Mouse (Mus musculus): ENCODE data around the gene Phactr1. TPM values are rescaled to one million over a fixed set of nuclear protein-coding genes. Genes with fewer than 3 reads are reported as not detected.

The Phactr1 gene
- polyA plus RNA-seq, 1 experiment from 2014 or later = 58.4 TPM

DNA sequence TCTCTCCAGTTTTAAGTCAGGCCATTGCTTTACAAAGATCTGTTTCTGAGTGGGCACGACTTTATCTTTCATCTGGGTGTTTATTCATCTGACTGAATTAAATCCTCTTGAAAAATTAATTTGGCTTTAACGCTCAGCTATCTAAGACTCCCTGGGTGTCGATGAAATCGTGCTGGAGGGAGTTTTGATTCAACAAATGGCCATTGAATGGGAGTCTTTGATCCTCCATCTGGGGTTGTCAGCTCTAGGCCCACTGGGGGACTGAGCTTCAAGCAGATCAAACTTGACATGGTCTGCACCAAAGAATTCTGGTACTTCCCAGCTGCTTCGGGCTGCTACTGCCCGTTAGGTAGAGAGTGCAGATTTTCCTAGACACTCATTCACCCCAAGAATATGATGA is 374.7 kb downstream of the Phactr1 start:
- H3K27ac ChIP-seq (ENCODE audit: low read depth, low read length) = no peak overlapping the region
- ATAC-seq (ENCODE audit: low read depth) = no peak
- no peak overlapping the region for H3K9ac ChIP-seq (replicated peaks; ENCODE audit: low read depth, low read length)
- H3K4me2 ChIP-seq (ENCODE audit: low read depth, low read length) = no peak overlapping the region
- H3K4me3 ChIP-seq (ENCODE audit: low read depth, low read length) = no peak overlapping the region
- no peaks in the 10 kb centered on the region for H3K4me1 ChIP-seq (ENCODE audit: control insufficient read depth, insufficient read depth, low read length)
- H3K27me3 ChIP-seq (ENCODE audit: control insufficient read depth, insufficient read depth, low read length) = no peaks in the 10 kb centered on the region
- H3K9me3 ChIP-seq (ENCODE audit: control insufficient read depth, low read length) = no peaks in the 10 kb centered on the region
- 71% methylated on average over 6 of the region's 6 CpGs for WGBS
- no peaks in the 10 kb centered on the region for H3K36me3 ChIP-seq (ENCODE audit: control insufficient read depth, insufficient read depth, low read length)

DNA sequence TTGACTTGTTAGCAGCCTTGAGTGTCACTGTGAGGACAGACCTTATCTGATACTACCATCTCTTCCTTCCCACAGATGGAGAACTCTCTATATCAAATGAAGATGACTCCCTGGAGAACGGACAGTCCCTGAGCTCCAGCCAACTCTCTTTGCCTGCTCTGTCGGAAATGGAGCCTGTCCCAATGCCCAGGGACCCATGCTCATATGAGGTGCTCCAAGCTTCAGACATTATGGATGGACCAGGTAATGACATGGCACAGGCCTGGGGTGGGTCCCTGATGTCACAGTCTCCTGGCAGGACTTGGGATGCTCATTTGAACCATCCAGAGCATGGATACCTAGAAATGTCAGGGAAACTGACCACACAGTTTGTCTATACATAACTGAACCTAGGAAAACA is 376.7 kb downstream of the Phactr1 start:
- Histone ChIP-seq H3K9me3 (ENCODE audit: control insufficient read depth, low read length) (no peaks in the 10 kb centered on the region), H3K27ac (ENCODE audit: low read depth, low read length) (no peak overlapping the region), H3K4me3 (ENCODE audit: low read depth, low read length) (no peak overlapping the region), H3K9ac (replicated peaks; ENCODE audit: low read depth, low read length) (no peak overlapping the region), H3K4me2 (ENCODE audit: low read depth, low read length) (no peak overlapping the region), H3K4me1 (ENCODE audit: control insufficient read depth, insufficient read depth, low read length) (no peaks in the 10 kb centered on the region), H3K27me3 (ENCODE audit: control insufficient read depth, insufficient read depth, low read length) (no peaks in the 10 kb centered on the region), H3K36me3 (ENCODE audit: control insufficient read depth, insufficient read depth, low read length) (no peaks in the 10 kb centered on the region)
- no peak for ATAC-seq (ENCODE audit: low read depth)
- 89% methylated on average over 2 of the region's 2 CpGs for WGBS

DNA sequence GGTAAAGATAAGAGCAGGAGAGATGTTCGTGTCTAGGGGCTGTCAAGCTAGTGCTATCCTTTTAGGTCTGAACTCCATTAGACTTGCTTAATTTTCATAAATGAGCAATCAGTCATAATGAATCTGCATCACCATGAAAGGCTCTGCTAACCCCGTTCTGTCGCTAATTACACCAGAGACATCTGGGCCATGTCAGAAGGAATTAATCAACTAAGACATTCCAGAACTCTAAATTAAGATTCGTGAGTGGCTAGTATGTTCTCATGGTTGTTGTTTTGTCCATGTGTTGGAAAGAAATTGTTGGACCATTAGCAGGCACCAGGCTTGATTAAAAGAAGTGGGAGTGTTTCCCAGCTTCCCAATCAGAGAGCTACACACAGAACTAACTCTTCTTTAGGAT is 382.9 kb downstream of the Phactr1 start:
- H3K9me3 ChIP-seq (ENCODE audit: control insufficient read depth, low read length) = no peaks in the 10 kb centered on the region
- no peak overlapping the region for H3K27ac ChIP-seq (ENCODE audit: low read depth, low read length)
- H3K27me3 ChIP-seq (ENCODE audit: control insufficient read depth, insufficient read depth, low read length) = no peaks in the 10 kb centered on the region
- H3K4me3 ChIP-seq (ENCODE audit: low read depth, low read length) = no peak overlapping the region
- WGBS = 52% methylated on average over 4 of the region's 4 CpGs
- no peaks in the 10 kb centered on the region for H3K4me1 ChIP-seq (ENCODE audit: control insufficient read depth, insufficient read depth, low read length)
- H3K4me2 ChIP-seq (ENCODE audit: low read depth, low read length) = no peak overlapping the region
- no peak overlapping the region for H3K9ac ChIP-seq (replicated peaks; ENCODE audit: low read depth, low read length)
- ATAC-seq (ENCODE audit: low read depth) = no peak
- H3K36me3 ChIP-seq (ENCODE audit: control insufficient read depth, insufficient read depth, low read length) = no peaks in the 10 kb centered on the region

DNA sequence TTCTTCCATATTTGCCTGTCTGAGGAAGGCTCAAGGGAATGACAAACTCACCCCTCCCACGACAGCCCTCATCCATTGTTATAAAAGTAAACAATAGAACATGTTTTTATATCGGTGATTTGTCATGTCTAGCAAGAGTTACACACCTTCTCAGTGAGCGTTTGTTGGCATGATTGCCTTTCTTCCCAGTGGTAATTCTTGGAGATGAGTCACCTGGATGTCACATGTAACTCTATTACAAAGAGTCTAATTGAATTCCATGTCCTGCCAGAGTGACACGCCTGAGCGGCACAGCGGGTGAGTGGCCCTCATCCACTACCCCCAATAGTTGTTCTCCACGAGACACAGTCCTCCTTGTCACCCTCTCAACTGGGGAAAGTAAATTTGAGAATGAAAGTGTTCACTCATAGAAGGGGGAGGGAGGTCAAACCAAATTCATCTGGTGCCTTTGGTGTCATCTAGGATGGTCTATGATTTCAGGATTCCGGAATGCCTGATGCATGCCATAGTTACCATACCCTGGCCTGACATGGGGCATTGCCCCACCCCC is 388.4 kb downstream of the Phactr1 start:
- Histone ChIP-seq H3K27ac (ENCODE audit: low read depth, low read length) (no peak overlapping the region), H3K4me3 (ENCODE audit: low read depth, low read length) (no peak overlapping the region), H3K9ac (replicated peaks; ENCODE audit: low read depth, low read length) (no peak overlapping the region), H3K27me3 (ENCODE audit: control insufficient read depth, insufficient read depth, low read length) (no peaks in the 10 kb centered on the region), H3K9me3 (ENCODE audit: control insufficient read depth, low read length) (no peaks in the 10 kb centered on the region), H3K4me1 (ENCODE audit: control insufficient read depth, insufficient read depth, low read length) (no peaks in the 10 kb centered on the region), H3K4me2 (ENCODE audit: low read depth, low read length) (no peak overlapping the region), H3K36me3 (ENCODE audit: control insufficient read depth, insufficient read depth, low read length) (no peaks in the 10 kb centered on the region)
- WGBS = 79% methylated on average over 8 of the region's 8 CpGs
- ATAC-seq (ENCODE audit: low read depth) = no peak

DNA sequence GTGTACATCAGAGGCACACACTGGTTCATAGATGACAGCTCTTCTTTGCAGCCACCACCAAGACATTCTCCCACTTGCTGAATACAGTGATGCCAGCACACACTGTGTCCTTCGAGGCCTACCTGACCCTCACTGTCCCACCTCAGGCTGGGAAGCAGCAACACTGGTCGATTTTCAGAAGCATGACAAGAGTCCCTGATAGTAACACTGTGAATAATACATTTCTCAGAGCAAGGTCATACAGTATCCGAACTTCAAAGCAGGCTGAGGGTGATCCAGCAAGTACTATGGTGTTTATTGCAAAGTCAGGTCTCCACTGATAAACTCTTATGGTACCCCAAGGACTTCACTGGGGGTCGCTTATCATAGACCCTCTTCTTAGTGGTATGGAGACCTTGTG is 390.1 kb downstream of the Phactr1 start:
- Histone ChIP-seq H3K4me1 (ENCODE audit: control insufficient read depth, insufficient read depth, low read length) (no peaks in the 10 kb centered on the region), H3K9me3 (ENCODE audit: control insufficient read depth, low read length) (no peaks in the 10 kb centered on the region), H3K27me3 (ENCODE audit: control insufficient read depth, insufficient read depth, low read length) (no peaks in the 10 kb centered on the region), H3K27ac (ENCODE audit: low read depth, low read length) (no peak overlapping the region), H3K36me3 (ENCODE audit: control insufficient read depth, insufficient read depth, low read length) (no peaks in the 10 kb centered on the region), H3K9ac (replicated peaks; ENCODE audit: low read depth, low read length) (no peak overlapping the region), H3K4me2 (ENCODE audit: low read depth, low read length) (no peak overlapping the region), H3K4me3 (ENCODE audit: low read depth, low read length) (no peak overlapping the region)
- no peak for ATAC-seq (ENCODE audit: low read depth)
- 86% methylated on average over 4 of the region's 4 CpGs for WGBS

DNA sequence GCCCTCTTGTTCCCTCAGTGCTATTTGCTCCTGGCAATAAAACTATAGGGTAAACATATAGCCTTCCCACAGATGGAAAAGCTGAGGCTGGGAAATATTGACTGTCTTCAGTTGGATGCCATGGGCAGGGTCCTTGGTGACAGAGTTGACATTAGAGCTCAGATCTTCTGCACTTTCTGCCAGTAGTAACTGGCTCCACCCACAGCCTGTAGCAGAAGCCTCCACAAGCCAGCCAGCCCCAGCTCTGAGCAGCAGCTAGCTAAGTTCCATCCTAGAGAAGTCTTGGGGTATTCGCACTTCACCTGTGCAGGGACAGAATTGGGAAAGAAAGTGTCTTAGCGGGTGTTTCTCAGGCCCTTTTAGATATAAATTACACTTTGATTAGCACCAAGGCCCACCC is 390.5 kb downstream of the Phactr1 start:
- H3K4me2 ChIP-seq (ENCODE audit: low read depth, low read length) = no peak overlapping the region
- no peak for ATAC-seq (ENCODE audit: low read depth)
- no peaks in the 10 kb centered on the region for H3K36me3 ChIP-seq (ENCODE audit: control insufficient read depth, insufficient read depth, low read length)
- H3K27ac ChIP-seq (ENCODE audit: low read depth, low read length) = no peak overlapping the region
- H3K9ac ChIP-seq (replicated peaks; ENCODE audit: low read depth, low read length) = no peak overlapping the region
- no peaks in the 10 kb centered on the region for H3K4me1 ChIP-seq (ENCODE audit: control insufficient read depth, insufficient read depth, low read length)
- H3K4me3 ChIP-seq (ENCODE audit: low read depth, low read length) = no peak overlapping the region
- WGBS = 80% methylated on average over 2 of the region's 2 CpGs
- no peaks in the 10 kb centered on the region for H3K27me3 ChIP-seq (ENCODE audit: control insufficient read depth, insufficient read depth, low read length)
- H3K9me3 ChIP-seq (ENCODE audit: control insufficient read depth, low read length) = no peaks in the 10 kb centered on the region

DNA sequence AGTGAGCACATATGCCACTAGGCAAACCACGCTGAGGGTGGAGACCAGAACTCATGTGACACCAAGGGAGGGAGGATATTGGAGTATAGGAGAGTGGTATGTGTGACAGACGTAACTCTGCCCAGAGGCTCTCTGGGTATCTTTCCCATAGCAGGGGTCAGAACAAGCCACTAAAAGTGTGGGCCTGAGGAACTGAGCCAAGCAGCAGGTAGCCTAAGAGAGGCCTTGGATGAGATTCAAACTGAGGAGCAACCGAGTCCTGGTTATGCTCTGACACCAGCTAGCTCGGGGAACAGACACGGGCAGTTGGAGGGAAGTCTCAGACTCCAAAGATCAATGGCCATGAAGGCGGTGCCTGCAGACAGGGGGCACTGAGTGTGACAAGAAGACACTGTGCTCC is 395.0 kb downstream of the Phactr1 start:
- no peak overlapping the region for H3K9ac ChIP-seq (replicated peaks; ENCODE audit: low read depth, low read length)
- 89% methylated on average over 6 of the region's 6 CpGs for WGBS

DNA sequence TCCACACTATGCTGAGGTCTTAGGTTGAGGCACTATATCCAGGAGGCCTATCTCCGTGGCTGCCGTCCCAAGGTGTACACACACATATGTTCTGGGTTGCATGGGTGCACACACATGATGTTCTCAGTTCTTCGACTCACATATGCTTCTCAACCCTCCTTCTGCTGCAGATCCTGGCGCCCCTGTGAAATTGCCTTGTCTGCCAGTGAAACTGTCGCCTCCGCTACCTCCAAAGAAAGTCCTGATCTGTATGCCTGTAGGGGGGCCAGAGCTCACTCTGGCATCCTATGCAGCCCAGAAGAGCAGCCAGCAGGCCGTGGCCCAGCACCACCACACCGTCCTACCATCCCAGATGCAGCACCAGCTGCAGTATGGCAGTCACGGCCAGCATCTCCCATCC is 397.1 kb downstream of the Phactr1 start:
- Histone ChIP-seq H3K36me3 (ENCODE audit: control insufficient read depth, insufficient read depth, low read length) (no peaks in the 10 kb centered on the region), H3K9ac (replicated peaks; ENCODE audit: low read depth, low read length) (no peak overlapping the region), H3K4me3 (ENCODE audit: low read depth, low read length) (no peak overlapping the region), H3K9me3 (ENCODE audit: control insufficient read depth, low read length) (no peaks in the 10 kb centered on the region), H3K27ac (ENCODE audit: low read depth, low read length) (no peak overlapping the region), H3K4me2 (ENCODE audit: low read depth, low read length) (no peak overlapping the region), H3K27me3 (ENCODE audit: control insufficient read depth, insufficient read depth, low read length) (no peaks in the 10 kb centered on the region), H3K4me1 (ENCODE audit: control insufficient read depth, insufficient read depth, low read length) (no peaks in the 10 kb centered on the region)
- ATAC-seq (ENCODE audit: low read depth) = no peak
- WGBS = 97% methylated on average over 9 of the region's 9 CpGs

More for the DNA sequence above, 395.0 kb downstream of the Phactr1 start:
- Histone ChIP-seq H3K27me3 (ENCODE audit: control insufficient read depth, insufficient read depth, low read length) (no peaks in the 10 kb centered on the region), H3K4me1 (ENCODE audit: control insufficient read depth, insufficient read depth, low read length) (no peaks in the 10 kb centered on the region), H3K4me2 (ENCODE audit: low read depth, low read length) (no peak overlapping the region), H3K4me3 (ENCODE audit: low read depth, low read length) (no peak overlapping the region), H3K9me3 (ENCODE audit: control insufficient read depth, low read length) (no peaks in the 10 kb centered on the region), H3K27ac (ENCODE audit: low read depth, low read length) (no peak overlapping the region), H3K36me3 (ENCODE audit: control insufficient read depth, insufficient read depth, low read length) (no peaks in the 10 kb centered on the region)
- no peak for ATAC-seq (ENCODE audit: low read depth)

DNA sequence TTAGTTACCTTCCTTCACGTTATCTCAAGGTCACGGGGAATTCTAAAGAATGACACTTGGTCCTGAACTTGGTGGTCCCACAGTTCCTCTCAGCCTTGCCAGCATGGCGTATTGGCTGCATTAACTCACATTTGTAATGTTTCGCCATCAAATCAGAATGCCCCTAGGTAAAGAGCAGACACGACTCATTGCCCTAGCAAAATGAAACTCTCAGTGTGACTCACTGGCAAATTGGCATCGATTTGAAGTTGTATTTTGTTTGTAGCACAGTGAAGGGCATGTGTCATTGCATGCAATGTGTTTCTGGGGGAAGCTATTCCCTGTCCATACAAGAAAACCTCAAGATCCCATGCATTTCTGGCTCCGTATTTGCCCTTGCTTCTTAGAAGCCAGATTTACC is 404.8 kb downstream of the Phactr1 start:
- no peak overlapping the region for H3K27ac ChIP-seq (ENCODE audit: low read depth, low read length)
- H3K4me1 ChIP-seq (ENCODE audit: control insufficient read depth, insufficient read depth, low read length) = no peaks in the 10 kb centered on the region
- no peak for ATAC-seq (ENCODE audit: low read depth)
- no peak overlapping the region for H3K4me2 ChIP-seq (ENCODE audit: low read depth, low read length)
- no peak overlapping the region for H3K9ac ChIP-seq (replicated peaks; ENCODE audit: low read depth, low read length)
- no peaks in the 10 kb centered on the region for H3K27me3 ChIP-seq (ENCODE audit: control insufficient read depth, insufficient read depth, low read length)
- no peaks in the 10 kb centered on the region for H3K36me3 ChIP-seq (ENCODE audit: control insufficient read depth, insufficient read depth, low read length)
- no peak overlapping the region for H3K4me3 ChIP-seq (ENCODE audit: low read depth, low read length)
- H3K9me3 ChIP-seq (ENCODE audit: control insufficient read depth, low read length) = no peaks in the 10 kb centered on the region
- 78% methylated on average over 7 of the region's 7 CpGs for WGBS

DNA sequence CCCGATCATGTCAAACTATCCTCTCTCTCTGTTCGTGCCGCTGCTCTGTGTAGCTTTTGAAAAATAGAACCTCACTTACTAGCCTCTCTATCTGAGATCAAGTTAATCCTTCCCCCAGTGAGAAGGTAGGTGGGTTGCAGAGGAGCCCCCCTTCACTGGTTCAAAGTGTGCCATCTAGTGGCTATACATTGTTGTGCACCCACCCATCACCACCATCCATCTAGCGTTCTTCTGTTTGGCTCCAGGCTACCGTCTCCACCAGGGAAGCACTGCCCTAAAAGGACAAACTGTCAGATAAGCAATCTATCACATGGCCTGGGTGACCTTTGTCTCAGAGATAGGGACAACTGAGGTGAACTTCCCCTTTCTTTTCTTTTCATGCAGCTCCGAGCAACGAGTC is 413.9 kb downstream of the Phactr1 start:
- H3K36me3 ChIP-seq (ENCODE audit: control insufficient read depth, insufficient read depth, low read length) = no peaks in the 10 kb centered on the region
- H3K9me3 ChIP-seq (ENCODE audit: control insufficient read depth, low read length) = no peaks in the 10 kb centered on the region
- H3K27me3 ChIP-seq (ENCODE audit: control insufficient read depth, insufficient read depth, low read length) = no peaks in the 10 kb centered on the region
- ATAC-seq (ENCODE audit: low read depth) = no peak
- H3K4me1 ChIP-seq (ENCODE audit: control insufficient read depth, insufficient read depth, low read length) = no peaks in the 10 kb centered on the region
- H3K4me3 ChIP-seq (ENCODE audit: low read depth, low read length) = no peak overlapping the region
- H3K9ac ChIP-seq (replicated peaks; ENCODE audit: low read depth, low read length) = no peak overlapping the region
- WGBS = 55% methylated on average over 7 of the region's 7 CpGs
- no peak overlapping the region for H3K27ac ChIP-seq (ENCODE audit: low read depth, low read length)
- no peak overlapping the region for H3K4me2 ChIP-seq (ENCODE audit: low read depth, low read length)

Data from neural tube, embryonic 14.5 days (tissue).